Mouse (Mus musculus) heart, embryonic 16.5 days (tissue): ENCODE results near the gene Bank1. TPM values are rescaled to one million over a fixed set of nuclear protein-coding genes. Genes with fewer than 3 reads are reported as not detected.

ENCODE experiments used
- ATAC-seq: fragments of 200-750 bp; cut with Nextera tagmentation; replicated peaks from 2 replicates; pipeline ENCODE4 v1.8.0; 2017; ENCODE audit warnings: moderate number of reproducible peaks; ENCODE audit not compliant: insufficient read depth, low FRiP score; ENCODE audit errors: extremely low read depth
- H3K27ac ChIP-seq: fragments of 300-500 bp; sonication (generic); 2 replicates; pipeline ENCODE4 v1.5.1; 2014; ENCODE audit warnings: mild to moderate bottlenecking, low read length, control low read depth, moderate library complexity
- H3K27me3 ChIP-seq: fragments of 300-500 bp; sonication (generic); 2 replicates; pipeline ENCODE4 v1.6.1; 2014; ENCODE audit warnings: low read length, mixed read lengths; ENCODE audit not compliant: control insufficient read depth, insufficient read depth
- H3K36me3 ChIP-seq: fragments of 300-500 bp; sonication (generic); 2 replicates; pipeline ENCODE4 v1.6.1; 2014; ENCODE audit not compliant: control insufficient read depth, insufficient read depth
- H3K4me1 ChIP-seq: fragments of 300-500 bp; sonication (generic); 2 replicates; pipeline ENCODE4 v1.6.1; 2014; ENCODE audit warnings: low read length, mixed read lengths; ENCODE audit not compliant: control insufficient read depth, insufficient read depth
- H3K4me2 ChIP-seq: fragments of 300-500 bp; sonication (generic); 2 replicates; pipeline ENCODE4 v1.6.1; 2014; ENCODE audit warnings: low read depth, mild to moderate bottlenecking, control low read depth, low read length
- H3K4me3 ChIP-seq: fragments of 300-500 bp; sonication (generic); 2 replicates; pipeline ENCODE4 v1.5.1; 2014; ENCODE audit warnings: mild to moderate bottlenecking, control low read depth, low read length
- H3K9ac ChIP-seq: fragments of 300-500 bp; sonication (generic); 2 replicates; pipeline ENCODE4 v1.6.1; 2014; ENCODE audit warnings: low read length, control low read depth
- H3K9me3 ChIP-seq: fragments of 300-500 bp; sonication (generic); replicated peaks from 2 replicates; pipeline ENCODE4 v1.6.1; 2016; ENCODE audit warnings: low read length; ENCODE audit not compliant: control insufficient read depth
- WGBS: fragments of 180-500 bp; shearing (Covaris S2); extraction: QIAGEN DNeasy Blood & Tissue Kit; methylation state at CpG from one replicate; pipeline ENCODE4 v1.1.7; 2014; 5-methylcytosine and 5-hydroxymethylcytosine counted together
- polyA plus RNA-seq: library from polyadenylated mRNA; unstranded; fragments of >200 nt; fragmentation: Nextera tagmentation; extraction: Ambion mirVana; gene quantifications from 2 replicates; pipeline ENCODE4 v1.2.1, GENCODE M21; 2015

Bank1 gene
- polyA plus RNA-seq, 1 experiment from 2014 or later = 0.68 TPM

GRCm38 (mm10) chr3:136297355-136297754 is 28.5 kb downstream of the Bank1 start:
- no peaks in the 10 kb centered on the region for H3K27me3 ChIP-seq
- ATAC-seq = no peak
- no peak overlapping the region for H3K9ac ChIP-seq
- H3K36me3 ChIP-seq = no peaks in the 10 kb centered on the region
- no peak overlapping the region for H3K4me2 ChIP-seq
- H3K9me3 ChIP-seq = no peaks in the 10 kb centered on the region
- WGBS = 87% methylated on average over 2 of the region's 2 CpGs
- H3K4me3 ChIP-seq = no peak overlapping the region
- no peak overlapping the region for H3K27ac ChIP-seq
- no peaks in the 10 kb centered on the region for H3K4me1 ChIP-seq

GRCm38 (mm10) chr3:136295250-136295649 is 30.6 kb downstream of the Bank1 start:
- H3K36me3 ChIP-seq = no peaks in the 10 kb centered on the region
- H3K27ac ChIP-seq = no peak overlapping the region
- no peaks in the 10 kb centered on the region for H3K27me3 ChIP-seq
- no peak overlapping the region for H3K4me3 ChIP-seq
- H3K9me3 ChIP-seq = no peaks in the 10 kb centered on the region
- WGBS = 62% methylated on average over 2 of the region's 2 CpGs
- H3K4me2 ChIP-seq = no peak overlapping the region
- no peak for ATAC-seq
- H3K9ac ChIP-seq = no peak overlapping the region
- H3K4me1 ChIP-seq = no peaks in the 10 kb centered on the region

- no peaks in the 10 kb centered on the region for H3K4me1 ChIP-seq
- H3K9me3 ChIP-seq = no peaks in the 10 kb centered on the region
- no peak overlapping the region for H3K4me3 ChIP-seq
- WGBS = 78% methylated on average over 2 of the region's 2 CpGs
- no peak overlapping the region for H3K27ac ChIP-seq
- H3K27me3 ChIP-seq = no peaks in the 10 kb centered on the region
- H3K36me3 ChIP-seq = no peaks in the 10 kb centered on the region
- no peak overlapping the region for H3K4me2 ChIP-seq
- ATAC-seq = no peak
- H3K9ac ChIP-seq = no peak overlapping the region
These were observed 38.0 kb downstream of the Bank1 start for GRCm38 (mm10) chr3:136287883-136288282.

- no peak for ATAC-seq
- H3K9me3 ChIP-seq = no peaks in the 10 kb centered on the region
- no peaks in the 10 kb centered on the region for H3K4me1 ChIP-seq
- no peak overlapping the region for H3K4me2 ChIP-seq
- WGBS = 71% methylated on average over 8 of the region's 8 CpGs
- H3K4me3 ChIP-seq = no peak overlapping the region
- H3K27me3 ChIP-seq = no peaks in the 10 kb centered on the region
- H3K27ac ChIP-seq = no peak overlapping the region
- H3K36me3 ChIP-seq = no peaks in the 10 kb centered on the region
- no peak overlapping the region for H3K9ac ChIP-seq
These were observed 60.8 kb downstream of the Bank1 start for GRCm38 (mm10) chr3:136264969-136265595.

- H3K9me3 ChIP-seq = no peaks in the 10 kb centered on the region
- 71% methylated on average over 3 of the region's 3 CpGs for WGBS
- no peaks in the 10 kb centered on the region for H3K27me3 ChIP-seq
- H3K27ac ChIP-seq = no peak overlapping the region
- no peak overlapping the region for H3K9ac ChIP-seq
- ATAC-seq = no peak
- H3K36me3 ChIP-seq = no peaks in the 10 kb centered on the region
- H3K4me1 ChIP-seq = no peaks in the 10 kb centered on the region
- no peak overlapping the region for H3K4me2 ChIP-seq
- no peak overlapping the region for H3K4me3 ChIP-seq
These were observed 68.1 kb downstream of the Bank1 start for GRCm38 (mm10) chr3:136257761-136258160.

- Histone ChIP-seq H3K36me3 (no peaks in the 10 kb centered on the region), H3K4me3 (no peak overlapping the region), H3K9me3 (no peaks in the 10 kb centered on the region), H3K9ac (no peak overlapping the region), H3K4me1 (no peaks in the 10 kb centered on the region), H3K27ac (no peak overlapping the region), H3K27me3 (no peaks in the 10 kb centered on the region), H3K4me2 (no peak overlapping the region)
- WGBS = 45% methylated on average over 2 of the region's 2 CpGs
- ATAC-seq = no peak
These were observed 71.2 kb downstream of the Bank1 start for GRCm38 (mm10) chr3:136254713-136255112.

- no peak overlapping the region for H3K4me2 ChIP-seq
- H3K27me3 ChIP-seq = no peaks in the 10 kb centered on the region
- WGBS = 54% methylated on average over 4 of the region's 4 CpGs
- no peak overlapping the region for H3K9ac ChIP-seq
- H3K36me3 ChIP-seq = no peaks in the 10 kb centered on the region
- no peak for ATAC-seq
- H3K4me1 ChIP-seq = no peaks in the 10 kb centered on the region
- H3K27ac ChIP-seq = no peak overlapping the region
- H3K4me3 ChIP-seq = no peak overlapping the region
- no peaks in the 10 kb centered on the region for H3K9me3 ChIP-seq
These were observed 73.0 kb downstream of the Bank1 start for GRCm38 (mm10) chr3:136252820-136253219.

- no peak overlapping the region for H3K27ac ChIP-seq
- H3K9me3 ChIP-seq = no peaks in the 10 kb centered on the region
- WGBS = 77% methylated on average over 4 of the region's 4 CpGs
- H3K36me3 ChIP-seq = no peaks in the 10 kb centered on the region
- H3K9ac ChIP-seq = no peak overlapping the region
- no peak overlapping the region for H3K4me2 ChIP-seq
- ATAC-seq = no peak
- no peaks in the 10 kb centered on the region for H3K27me3 ChIP-seq
- no peak overlapping the region for H3K4me3 ChIP-seq
- H3K4me1 ChIP-seq = no peaks in the 10 kb centered on the region
These were observed 74.3 kb downstream of the Bank1 start for GRCm38 (mm10) chr3:136251578-136251977.

GRCm38 (mm10) chr3:136247331-136247730 is 78.5 kb downstream of the Bank1 start:
- H3K4me1 ChIP-seq = no peaks in the 10 kb centered on the region
- no peaks in the 10 kb centered on the region for H3K9me3 ChIP-seq
- H3K36me3 ChIP-seq = no peaks in the 10 kb centered on the region
- 69% methylated on average over 5 of the region's 5 CpGs for WGBS
- H3K4me3 ChIP-seq = no peak overlapping the region
- H3K4me2 ChIP-seq = no peak overlapping the region
- ATAC-seq = no peak
- no peak overlapping the region for H3K9ac ChIP-seq
- H3K27ac ChIP-seq = no peak overlapping the region
- no peaks in the 10 kb centered on the region for H3K27me3 ChIP-seq
